In the genomic region with DNA sequence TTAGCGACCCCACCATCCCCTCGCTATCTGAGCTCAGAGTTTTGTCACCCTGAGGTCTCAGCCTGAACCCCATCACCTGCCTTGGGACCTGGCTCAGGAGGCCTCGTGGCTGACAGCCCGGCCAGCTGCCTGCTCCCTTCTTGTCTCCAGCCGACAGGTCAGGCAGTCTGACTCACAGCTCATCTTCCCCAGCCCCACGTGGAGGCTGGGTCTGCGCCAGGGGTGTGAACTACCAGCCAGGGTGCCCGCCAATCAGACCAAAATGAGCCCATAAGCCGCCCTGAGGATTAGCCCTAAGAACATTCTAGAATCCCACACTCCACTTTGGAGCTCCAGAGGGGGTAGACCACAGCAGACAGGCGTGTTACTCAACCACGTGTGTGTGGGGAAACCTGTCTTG, we compare ENCODE assay signal across 12 mouse cellular contexts. TPM values are rescaled to one million over a fixed set of nuclear protein-coding genes. Genes with fewer than 3 reads are reported as not detected.
A peak's percentile ranks its signal among the peaks of the same experiment; 100 is the strongest.
DNase-seq lines count a peak whose midpoint lies in the region; TF ChIP-seq lines count a peak whose summit lies in the region.
"Had no signal": no experiment of that assay in that cellular context is flagged by ENCODE, and none has a peak within 500 bp of the region (broad histone marks: within the 10 kb centered on the region; RNA-seq: fewer than 3 reads in every experiment).

No protein-coding gene starts in this region.

- peak overlapping the region; percentile 93 for H3K27ac ChIP-seq in gastrocnemius, adult 2 months
- H3K27ac ChIP-seq: hindbrain, embryonic 13.5 days; liver, embryonic 12.5 days had no signal

- TF ChIP-seq POLR2A in myocyte (IDR thresholded peaks at IDR 0.05; ENCODE audit: insufficient read length, low read depth), result no peak

- H3K4me2 ChIP-seq in myocyte (ENCODE audit: low read depth), result no peak overlapping the region
- H3K4me2 ChIP-seq: hindbrain, embryonic 13.5 days; liver, embryonic 12.5 days had no signal

- intact Hi-C loops in left cerebral cortex, postnatal 4 days (cut with DNase I), result no loop called here
- intact Hi-C loops in left cerebral cortex, postnatal 10 days (cut with DNase I), result no loop called here
- intact Hi-C loops in gastrocnemius, adult 2 months (cut with DNase I), result loop anchor here (5.0 kb wide), 1 partner anchor 63 kb away; no protein-coding TSS in a partner anchor
- intact Hi-C loops in left cerebral cortex, postnatal 25 days (cut with DNase I), result no loop called here

- H3K79me2 ChIP-seq in myocyte (ENCODE audit: control insufficient read depth, insufficient read depth), result no peaks in the 10 kb centered on the region

- no peaks in the 10 kb centered on the region for H3K27me3 ChIP-seq in myocyte (ENCODE audit: control insufficient read depth, insufficient read depth, insufficient read length)
- H3K27me3 ChIP-seq: hindbrain, embryonic 13.5 days; liver, embryonic 12.5 days had no signal

- H3ac ChIP-seq in myocyte (ENCODE audit: control insufficient read depth, insufficient read length), result no peak overlapping the region

- no peaks in the 10 kb centered on the region for H3K36me3 ChIP-seq in myocyte (ENCODE audit: control insufficient read depth, insufficient read depth)
- H3K36me3 ChIP-seq: hindbrain, embryonic 13.5 days; liver, embryonic 12.5 days had no signal

- TF ChIP-seq CTCF in gastrocnemius, adult 2 months (IDR thresholded peaks at IDR 0.05), result no peak

- DNase-seq in adrenal gland, postnatal 10 days, result peak; percentile 21
- no peak for DNase-seq in adrenal gland, adult 8-10 months
- DNase-seq in left cerebral cortex, postnatal 4 days, result peak; percentile 59
- DNase-seq in left cerebral cortex, postnatal 10 days (ENCODE audit: extremely low spot score in 1 of 2, low spot score in 2 of 2), result no peak
- peak; percentile 96 for DNase-seq in gastrocnemius, adult 2 months
- no peak for DNase-seq in left cerebral cortex, postnatal 25 days (ENCODE audit: low spot score in 2 of 2)
- no peak for DNase-seq in spleen, postnatal 14 days (ENCODE audit: low spot score in 2 of 2)
- DNase-seq: kidney, adult 11 months had no signal

- H3K4me3 ChIP-seq in gastrocnemius, adult 2 months, result no peak overlapping the region
- H3K4me3 ChIP-seq in myocyte, result no peak overlapping the region
- H3K4me3 ChIP-seq: hindbrain, embryonic 13.5 days; liver, embryonic 12.5 days had no signal

TF ChIP-seq in myocyte, 11 proteins besides CTCF, POLR2A, EP300 and RAD21:
- TF ChIP-seq MYOG (IDR thresholded peaks at IDR 0.05; ENCODE audit: control insufficient read depth in 1 of 3, insufficient read depth in 1 of 3, insufficient read length in 2 of 3, low read depth in 2 of 3) (peak in 1 of 3 experiments; percentile 31), E2F4 (IDR thresholded peaks at IDR 0.05; ENCODE audit: insufficient read depth) (no peak), CEBPB (IDR thresholded peaks at IDR 0.05; ENCODE audit: insufficient read depth, poor library complexity, severe bottlenecking) (no peak), USF1 (IDR thresholded peaks at IDR 0.05; ENCODE audit: low read depth) (peak; percentile 9), SRF (IDR thresholded peaks at IDR 0.05; ENCODE audit: control insufficient read depth, insufficient read length, low read depth) (no peak), MYOD1 (IDR thresholded peaks at IDR 0.05; ENCODE audit: control insufficient read depth in 1 of 3, insufficient read length in 2 of 3, low read depth in 2 of 3) (peak in 2 of 3 experiments; percentile 50 to 83), POLR2AphosphoS2 (IDR thresholded peaks at IDR 0.05; ENCODE audit: insufficient read length, low read depth) (no peak)

RNA-seq across cellular contexts. Expression of a gene that starts 1.7 kb away (rescaled TPM):
- 1 to 10 TPM; 1.0 to 4.2 TPM for total RNA-seq in adrenal gland, postnatal 10 days (2021)
- total RNA-seq in adrenal gland, adult 8-10 months (2022), result 1 to 10 TPM in 1 of 4 experiments, under 1 TPM in 3; 0.63 to 1.4 (median 0.69) TPM
- total RNA-seq in left cerebral cortex, postnatal 4 days (2021), result 10 to 100 TPM; 36.0 to 42.2 TPM
- total RNA-seq in left cerebral cortex, postnatal 10 days (2021), result 10 to 100 TPM; 24.0 to 24.3 TPM
- 10 to 100 TPM; 50.9 to 64.4 TPM for total RNA-seq in gastrocnemius, adult 2 months (2021)
- polyA plus RNA-seq in myocyte (2012; fragmentation: generic; extraction: Trizol), result 0.30 TPM
- 10 to 100 TPM; 31.0 to 35.5 TPM for total RNA-seq in left cerebral cortex, postnatal 25 days (2021)
- total RNA-seq: granulocyte monocyte progenitor cell, adult 5-6 weeks had no signal

Comparison
In these comparisons a context has a peak if more than half of its experiments do, and no peak if none do; other contexts are left out.
1. DNase-seq: peak in adrenal gland, postnatal 10 days (single experiment), left cerebral cortex, postnatal 4 days (single experiment) and gastrocnemius, adult 2 months (single experiment); none in adrenal gland, adult 8-10 months (single experiment), left cerebral cortex, postnatal 10 days (0 of 2), left cerebral cortex, postnatal 25 days (0 of 2) and spleen, postnatal 14 days (0 of 2).
2. RNA of a gene that starts 1.7 kb away (total RNA-seq): 50.9 to 64.4 TPM in gastrocnemius, adult 2 months, 36.0 to 42.2 TPM in left cerebral cortex, postnatal 4 days, 31.0 to 35.5 TPM in left cerebral cortex, postnatal 25 days and 24.0 to 24.3 TPM in left cerebral cortex, postnatal 10 days; 1.0 to 4.2 TPM in adrenal gland, postnatal 10 days and 0.63 to 1.4 TPM in adrenal gland, adult 8-10 months; every median in the first group is over 4 times any median in the second.